Mouse (Mus musculus) MEL (cell line): ENCODE data around the gene Parp11.

Source experiments
- CHD2 ChIP-seq: IDR thresholded peaks from 2 replicates; pipeline ENCODE4 v1.6.1; 2011; ENCODE audit warnings: low read length, improper control_type of control experiment
- GABPA ChIP-seq: IDR thresholded peaks from 2 replicates; pipeline ENCODE4 v1.6.1; 2012; ENCODE audit warnings: low read depth, mild to moderate bottlenecking, inconsistent platforms, low read length, improper control_type of control experiment, moderate library complexity
- POLR2A ChIP-seq, 2 experiments: IDR thresholded peaks; 2 replicates each; pipeline ENCODE4 v1.6.1; 2011 to 2012; ENCODE audit warnings: low read length in 2 of 2, mild to moderate bottlenecking in 2 of 2, control low read depth in 1 of 2, improper control_type of control experiment in 1 of 2, low read depth in 1 of 2, moderate library complexity in 1 of 2; ENCODE audit not compliant: control insufficient read depth in 1 of 2, insufficient read depth in 1 of 2, poor library complexity in 1 of 2

DNA sequence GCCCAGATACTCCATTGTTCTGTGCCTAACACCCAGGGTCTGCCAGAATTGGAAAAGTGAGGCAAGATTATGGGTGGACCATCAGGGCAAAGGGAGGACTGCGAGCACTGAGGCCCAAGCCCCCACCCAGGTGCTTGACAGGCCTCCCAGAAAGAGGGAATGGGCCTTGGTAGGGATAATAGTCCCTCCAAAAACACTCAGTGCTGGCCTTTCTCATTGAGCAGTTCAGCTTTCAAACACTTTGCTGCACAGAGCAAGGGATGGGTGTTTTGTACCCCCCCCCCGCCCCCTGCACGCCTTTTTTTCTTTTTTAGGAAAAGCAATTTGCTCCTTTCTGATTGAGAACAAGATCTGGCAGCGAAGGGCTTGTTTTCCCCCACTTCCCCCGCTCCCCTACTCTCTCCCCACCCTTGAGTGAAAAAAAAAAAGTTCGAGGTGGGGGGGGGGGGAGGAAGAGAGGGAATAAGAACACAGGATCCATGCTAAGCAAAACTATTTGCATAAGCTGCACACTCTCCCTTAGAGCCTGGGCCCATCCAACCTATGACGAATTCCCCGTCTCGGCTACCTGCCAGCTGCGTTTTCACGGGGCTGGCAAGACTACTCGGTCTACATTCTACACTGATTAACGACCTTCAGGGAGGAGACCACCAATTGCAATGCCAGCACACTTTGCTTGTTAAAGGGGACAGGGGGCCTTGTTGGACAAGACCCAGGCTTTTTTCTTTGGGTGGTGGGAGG lies 42.4 kb upstream of the Parp11 start:
- TF ChIP-seq CHD2 (no peak), GABPA (no peak), POLR2A (IDR thresholded peaks at IDR 0.05; ENCODE audit: control insufficient read depth in 1 of 2, insufficient read depth in 1 of 2, low read depth in 1 of 2, low read length in 2 of 2, poor library complexity in 1 of 2) (no peak)
